Mouse (Mus musculus): ENCODE data around the gene Rptor. TPM values are rescaled to one million over a fixed set of nuclear protein-coding genes. Genes with fewer than 3 reads are reported as not detected.

Gene Rptor
- polyA plus RNA-seq, 1 experiment from 2014 or later: 3.9 TPM

- Histone ChIP-seq H3K36me3 (ENCODE audit: control insufficient read depth, insufficient read depth) (no peaks in the 10 kb centered on the region), H3K9me3 (replicated peaks; ENCODE audit: control insufficient read depth, low read length) (no peaks in the 10 kb centered on the region), H3K4me3 (ENCODE audit: low read depth, low read length) (no peak overlapping the region), H3K4me2 (ENCODE audit: low read depth, low read length) (no peak overlapping the region), H3K9ac (ENCODE audit: low read depth, low read length) (no peak overlapping the region), H3K27ac (ENCODE audit: low read length) (no peak overlapping the region), H3K27me3 (ENCODE audit: control insufficient read depth, insufficient read depth, low read depth, low read length) (no peaks in the 10 kb centered on the region), H3K4me1 (ENCODE audit: control insufficient read depth, low read depth, low read length) (no peaks in the 10 kb centered on the region; the same call in 1 of the 2 replicates)
- no peak for ATAC-seq (ENCODE audit: low read depth)
- WGBS (ENCODE audit: insufficient replicate concordance): 71% methylated on average over 5 of the region's 5 CpGs
Measured at GRCm38 (mm10) chr11:119715841-119716596, 113.3 kb downstream of the Rptor start.

DNA sequence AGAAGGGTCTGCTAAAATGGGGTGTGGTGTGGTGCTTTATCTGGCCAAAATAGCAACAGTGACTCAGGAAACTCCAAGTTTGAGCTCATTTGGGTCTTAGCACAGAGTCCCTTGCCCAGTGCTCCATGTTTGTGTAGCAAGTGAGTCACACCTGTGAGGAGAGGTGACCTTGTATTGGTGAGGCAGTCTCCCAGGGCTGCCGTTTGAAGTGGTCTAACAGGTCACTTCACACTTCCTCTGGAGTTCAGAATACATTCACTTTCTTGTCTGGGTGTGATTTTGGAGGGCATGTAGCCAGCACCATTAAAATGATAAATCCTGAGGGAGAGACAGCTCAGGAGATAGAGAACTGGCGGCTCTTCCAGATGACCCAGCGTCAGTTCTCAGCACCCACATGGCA, 115.4 kb downstream of the Rptor start:
- no peak for ATAC-seq (ENCODE audit: low read depth)
- H3K4me1 ChIP-seq (ENCODE audit: control insufficient read depth, low read depth, low read length): no peaks in the 10 kb centered on the region
- WGBS (ENCODE audit: insufficient replicate concordance): 82% methylated on average over 3 of the region's 3 CpGs

GRCm38 (mm10) chr11:119720101-119721048, 117.7 kb downstream of the Rptor start:
- WGBS (ENCODE audit: insufficient replicate concordance): 77% methylated on average over 9 of the region's 9 CpGs
- H3K9me3 ChIP-seq (replicated peaks; ENCODE audit: control insufficient read depth, low read length): no peaks in the 10 kb centered on the region
- no peak overlapping the region for H3K27ac ChIP-seq (ENCODE audit: low read length)
- H3K27me3 ChIP-seq (ENCODE audit: control insufficient read depth, insufficient read depth, low read depth, low read length): no peaks in the 10 kb centered on the region
- H3K4me3 ChIP-seq (ENCODE audit: low read depth, low read length): no peak overlapping the region
- no peaks in the 10 kb centered on the region for H3K36me3 ChIP-seq (ENCODE audit: control insufficient read depth, insufficient read depth)
- H3K9ac ChIP-seq (ENCODE audit: low read depth, low read length): no peak overlapping the region
- H3K4me2 ChIP-seq (ENCODE audit: low read depth, low read length): no peak overlapping the region
- ATAC-seq (ENCODE audit: low read depth): no peak
- H3K4me1 ChIP-seq (ENCODE audit: control insufficient read depth, low read depth, low read length): peaks cover 2% of the 10 kb centered on the region; the same call in 1 of the 2 replicates

More for the DNA sequence above, 115.4 kb downstream of the Rptor start:
- no peak overlapping the region for H3K4me2 ChIP-seq (ENCODE audit: low read depth, low read length)
- H3K27ac ChIP-seq (ENCODE audit: low read length): no peak overlapping the region
- H3K27me3 ChIP-seq (ENCODE audit: control insufficient read depth, insufficient read depth, low read depth, low read length): no peaks in the 10 kb centered on the region
- no peaks in the 10 kb centered on the region for H3K9me3 ChIP-seq (replicated peaks; ENCODE audit: control insufficient read depth, low read length)
- H3K9ac ChIP-seq (ENCODE audit: low read depth, low read length): no peak overlapping the region
- no peak overlapping the region for H3K4me3 ChIP-seq (ENCODE audit: low read depth, low read length)
- no peaks in the 10 kb centered on the region for H3K36me3 ChIP-seq (ENCODE audit: control insufficient read depth, insufficient read depth)

GRCm38 (mm10) chr11:119724709-119725108, 122.0 kb downstream of the Rptor start:
- 57% methylated on average over 9 of the region's 9 CpGs for whole genome bisulfite sequencing (ENCODE audit: insufficient replicate concordance)
- no peak overlapping the region for H3K27ac ChIP-seq (ENCODE audit: low read length)
- no peak overlapping the region for H3K4me3 ChIP-seq (ENCODE audit: low read depth, low read length)
- H3K36me3 ChIP-seq (ENCODE audit: control insufficient read depth, insufficient read depth): no peaks in the 10 kb centered on the region
- no peak overlapping the region for H3K9ac ChIP-seq (ENCODE audit: low read depth, low read length)
- peak; percentile 24; the same call in 1 of the 2 replicates for ATAC-seq (ENCODE audit: low read depth)
- peaks cover 2% of the 10 kb centered on the region; the same call in 1 of the 2 replicates for H3K4me1 ChIP-seq (ENCODE audit: control insufficient read depth, low read depth, low read length)
- H3K4me2 ChIP-seq (ENCODE audit: low read depth, low read length): no peak overlapping the region
- no peaks in the 10 kb centered on the region for H3K9me3 ChIP-seq (replicated peaks; ENCODE audit: control insufficient read depth, low read length)
- no peaks in the 10 kb centered on the region for H3K27me3 ChIP-seq (ENCODE audit: control insufficient read depth, insufficient read depth, low read depth, low read length)

GRCm38 (mm10) chr11:119731382-119731781, 128.7 kb downstream of the Rptor start:
- 71% methylated on average over 5 of the region's 5 CpGs for WGBS (ENCODE audit: insufficient replicate concordance)
- H3K4me3 ChIP-seq (ENCODE audit: low read depth, low read length): no peak overlapping the region
- peaks cover 2% of the 10 kb centered on the region for H3K4me1 ChIP-seq (ENCODE audit: control insufficient read depth, low read depth, low read length)

DNA sequence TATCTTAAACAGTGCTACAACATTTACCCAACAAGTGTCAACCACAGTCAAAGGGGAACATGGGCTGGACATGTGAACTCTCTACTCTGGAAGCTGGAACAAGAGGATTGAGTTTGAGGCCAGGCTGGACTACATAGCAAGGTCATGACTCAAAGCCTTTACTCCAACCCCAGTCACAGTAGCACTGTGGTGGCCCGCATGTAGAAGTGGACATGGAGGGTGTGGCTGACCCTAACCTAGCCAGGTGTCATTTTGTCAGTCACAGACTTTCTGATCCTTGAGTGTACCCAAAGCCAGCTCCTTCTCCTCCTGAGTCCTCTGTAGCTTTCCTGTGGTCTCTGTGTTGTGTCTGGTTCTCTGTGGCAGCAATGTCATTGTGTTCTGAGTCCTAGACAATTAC, 129.7 kb downstream of the Rptor start:
- H3K9ac ChIP-seq (ENCODE audit: low read depth, low read length): no peak overlapping the region
- no peaks in the 10 kb centered on the region for H3K9me3 ChIP-seq (replicated peaks; ENCODE audit: control insufficient read depth, low read length)
- WGBS (ENCODE audit: insufficient replicate concordance): 59% methylated on average over 1 of the region's 1 CpGs
- no peak overlapping the region for H3K27ac ChIP-seq (ENCODE audit: low read length)
- H3K4me2 ChIP-seq (ENCODE audit: low read depth, low read length): no peak overlapping the region
- no peaks in the 10 kb centered on the region for H3K27me3 ChIP-seq (ENCODE audit: control insufficient read depth, insufficient read depth, low read depth, low read length)
- H3K36me3 ChIP-seq (ENCODE audit: control insufficient read depth, insufficient read depth): no peaks in the 10 kb centered on the region
- ATAC-seq (ENCODE audit: low read depth): no peak
- H3K4me1 ChIP-seq (ENCODE audit: control insufficient read depth, low read depth, low read length): peaks cover 2% of the 10 kb centered on the region
- H3K4me3 ChIP-seq (ENCODE audit: low read depth, low read length): no peak overlapping the region

More at GRCm38 (mm10) chr11:119731382-119731781, 128.7 kb downstream of the Rptor start:
- no peak overlapping the region for H3K9ac ChIP-seq (ENCODE audit: low read depth, low read length)
- no peaks in the 10 kb centered on the region for H3K27me3 ChIP-seq (ENCODE audit: control insufficient read depth, insufficient read depth, low read depth, low read length)
- H3K9me3 ChIP-seq (replicated peaks; ENCODE audit: control insufficient read depth, low read length): no peaks in the 10 kb centered on the region
- no peak overlapping the region for H3K4me2 ChIP-seq (ENCODE audit: low read depth, low read length)
- H3K36me3 ChIP-seq (ENCODE audit: control insufficient read depth, insufficient read depth): no peaks in the 10 kb centered on the region
- ATAC-seq (ENCODE audit: low read depth): no peak
- no peak overlapping the region for H3K27ac ChIP-seq (ENCODE audit: low read length)

GRCm38 (mm10) chr11:119732961-119733656, 130.4 kb downstream of the Rptor start:
- H3K27ac ChIP-seq (ENCODE audit: low read length): no peak overlapping the region
- no peak overlapping the region for H3K4me3 ChIP-seq (ENCODE audit: low read depth, low read length)
- no peak for ATAC-seq (ENCODE audit: low read depth)
- H3K9me3 ChIP-seq (replicated peaks; ENCODE audit: control insufficient read depth, low read length): no peaks in the 10 kb centered on the region
- no peaks in the 10 kb centered on the region for H3K36me3 ChIP-seq (ENCODE audit: control insufficient read depth, insufficient read depth)
- 36% methylated on average over 4 of the region's 4 CpGs for WGBS (ENCODE audit: insufficient replicate concordance)
- no peak overlapping the region for H3K4me2 ChIP-seq (ENCODE audit: low read depth, low read length)
- peaks cover 2% of the 10 kb centered on the region for H3K4me1 ChIP-seq (ENCODE audit: control insufficient read depth, low read depth, low read length)
- no peak overlapping the region for H3K9ac ChIP-seq (ENCODE audit: low read depth, low read length)
- no peaks in the 10 kb centered on the region for H3K27me3 ChIP-seq (ENCODE audit: control insufficient read depth, insufficient read depth, low read depth, low read length)

GRCm38 (mm10) chr11:119733657-119733990, 130.9 kb downstream of the Rptor start:
- Histone ChIP-seq H3K4me2 (ENCODE audit: low read depth, low read length) (no peak overlapping the region), H3K4me3 (ENCODE audit: low read depth, low read length) (no peak overlapping the region), H3K27me3 (ENCODE audit: control insufficient read depth, insufficient read depth, low read depth, low read length) (no peaks in the 10 kb centered on the region), H3K4me1 (ENCODE audit: control insufficient read depth, low read depth, low read length) (peaks cover 2% of the 10 kb centered on the region), H3K27ac (ENCODE audit: low read length) (no peak overlapping the region), H3K9ac (ENCODE audit: low read depth, low read length) (no peak overlapping the region), H3K9me3 (replicated peaks; ENCODE audit: control insufficient read depth, low read length) (no peaks in the 10 kb centered on the region), H3K36me3 (ENCODE audit: control insufficient read depth, insufficient read depth) (no peaks in the 10 kb centered on the region)
- no peak for ATAC-seq (ENCODE audit: low read depth)
- WGBS (ENCODE audit: insufficient replicate concordance): 86% methylated on average over 7 of the region's 7 CpGs

Measured in liver, embryonic 16.5 days (tissue).